Mouse (Mus musculus) hindbrain, embryonic 12.5 days (tissue): ENCODE data around the gene Ntrk3. TPM values are rescaled to one million over a fixed set of nuclear protein-coding genes. Genes with fewer than 3 reads are reported as not detected.

ENCODE experiments used
- ATAC-seq: fragments of 200-750 bp; cut with Nextera tagmentation; 2 replicates; pipeline ENCODE4 v1.8.0; 2017; ENCODE audit warnings: moderate TSS enrichment; ENCODE audit not compliant: low FRiP score
- H3K27ac ChIP-seq: fragments of 300-500 bp; sonication (generic); 2 replicates; pipeline ENCODE4 v1.5.1; 2016; ENCODE audit warnings: mild to moderate bottlenecking
- H3K27me3 ChIP-seq: fragments of 300-500 bp; sonication (generic); 2 replicates; pipeline ENCODE4 v1.6.1; 2016; ENCODE audit warnings: mild to moderate bottlenecking
- H3K36me3 ChIP-seq: fragments of 300-500 bp; sonication (generic); 2 replicates; pipeline ENCODE4 v1.6.1; 2016; ENCODE audit warnings: mild to moderate bottlenecking
- H3K4me1 ChIP-seq: fragments of 300-500 bp; sonication (generic); 2 replicates; pipeline ENCODE4 v1.6.1; 2016
- H3K4me2 ChIP-seq: fragments of 300-500 bp; sonication (generic); replicated peaks from 2 replicates; pipeline ENCODE4 v1.6.1; 2016; ENCODE audit warnings: mild to moderate bottlenecking
- H3K4me3 ChIP-seq: fragments of 300-500 bp; sonication (generic); 2 replicates; pipeline ENCODE4 v1.5.1; 2016; ENCODE audit warnings: mild to moderate bottlenecking
- H3K9ac ChIP-seq: fragments of 300-500 bp; sonication (generic); 2 replicates; pipeline ENCODE4 v1.6.1; 2016; ENCODE audit warnings: mild to moderate bottlenecking, moderate library complexity
- H3K9me3 ChIP-seq: fragments of 300-500 bp; sonication (generic); replicated peaks from 2 replicates; pipeline ENCODE4 v1.6.1; 2016; ENCODE audit warnings: mild to moderate bottlenecking
- WGBS: fragments of 180-500 bp; shearing (Covaris S2); methylation state at CpG from one replicate; pipeline ENCODE4 v1.1.7; 2016; 5-methylcytosine and 5-hydroxymethylcytosine counted together
- polyA plus RNA-seq: library from polyadenylated mRNA; unstranded; fragments of >200 nt; fragmentation: Nextera tagmentation; extraction: Ambion mirVana; gene quantifications from 2 replicates; pipeline ENCODE4 v1.2.1, GENCODE M21; 2016

Gene Ntrk3
- polyA plus RNA-seq, 1 experiment from 2014 or later: 9.9 TPM

- Histone ChIP-seq H3K4me3 (no peak overlapping the region), H3K9me3 (no peaks in the 10 kb centered on the region), H3K27me3 (no peaks in the 10 kb centered on the region), H3K4me1 (0 out of 2 replicates have a peak, but pooled peaks cover 2% of the 10 kb centered on the region), H3K4me2 (no peak overlapping the region), H3K36me3 (no peaks in the 10 kb centered on the region), H3K9ac (no peak overlapping the region), H3K27ac (no peak overlapping the region)
- peak; percentile 52; the same call in 1 of the 2 replicates for ATAC-seq
- WGBS: 41% methylated on average over 3 of the region's 3 CpGs
These were observed 593.0 kb downstream of the Ntrk3 start for GRCm38 (mm10) chr7:78144849-78145248.

- no peak overlapping the region for H3K4me2 ChIP-seq
- no peaks in the 10 kb centered on the region for H3K27me3 ChIP-seq
- H3K9ac ChIP-seq: no peak overlapping the region
- no peak overlapping the region for H3K27ac ChIP-seq
- H3K4me3 ChIP-seq: no peak overlapping the region
- 87% methylated on average over 1 of the region's 1 CpGs for WGBS
- H3K36me3 ChIP-seq: no peaks in the 10 kb centered on the region
- no peaks in the 10 kb centered on the region for H3K9me3 ChIP-seq
- H3K4me1 ChIP-seq: no peaks in the 10 kb centered on the region
- ATAC-seq: no peak
These were observed 607.8 kb downstream of the Ntrk3 start for GRCm38 (mm10) chr7:78129966-78130365.

Other genes with a start within 250 kb of the Ntrk3 start
- 64.0 and 64.2 TPM in 2 replicates for gene Mrps11, start 45.1 kb upstream of the Ntrk3 start, polyA plus RNA-seq
- 57.3 and 59.3 TPM in 2 replicates for gene Mrpl46, start 45.5 kb upstream of the Ntrk3 start, polyA plus RNA-seq
- gene Det1, start 109.3 kb upstream of the Ntrk3 start, polyA plus RNA-seq: 19.8 and 21.6 TPM in 2 replicates
- 44.3 and 44.6 TPM in 2 replicates for gene Aen, start 157.8 kb upstream of the Ntrk3 start, polyA plus RNA-seq
- gene Isg20, start 175.4 kb upstream of the Ntrk3 start, polyA plus RNA-seq: 0.40 and 0.86 TPM in 2 replicates